Comparison of ENCODE assay signal across 18 mouse cellular contexts in genomic region chr9:65648730-65649129, GRCm38 (mm10).
"Had no signal": no experiment of that assay in that cellular context is flagged by ENCODE, and none has a peak within 500 bp of the region (broad histone marks: within the 10 kb centered on the region; RNA-seq: fewer than 3 reads in every experiment).

No protein-coding gene starts in this region.

- H3K27me3 ChIP-seq: liver, embryonic 13.5 days; midbrain, embryonic 12.5 days; midbrain, embryonic 15.5 days; neural tube, embryonic 12.5 days; neural tube, embryonic 15.5 days had no signal

- H3K4me3 ChIP-seq: left cerebral cortex, adult 2 months; liver, embryonic 13.5 days; midbrain, embryonic 12.5 days; midbrain, embryonic 15.5 days; neural tube, embryonic 12.5 days; neural tube, embryonic 15.5 days had no signal

- H3K9me3 ChIP-seq: liver, embryonic 13.5 days; midbrain, embryonic 12.5 days; midbrain, embryonic 15.5 days; neural tube, embryonic 12.5 days; neural tube, embryonic 15.5 days had no signal

- H3K36me3 ChIP-seq: liver, embryonic 13.5 days; midbrain, embryonic 12.5 days; midbrain, embryonic 15.5 days; neural tube, embryonic 12.5 days; neural tube, embryonic 15.5 days had no signal

- DNase-seq: kidney, adult 18-20 months; layer of hippocampus, postnatal 36 days; liver, embryonic 13.5 days; lung, adult 2 months; lung, postnatal 36 days; right cerebral cortex, adult 18-20 months; right cerebral cortex, postnatal 14 days; right cerebral cortex, postnatal 4 days; thymus, adult 18-20 months; thymus, postnatal 36 days had no signal

- ATAC-seq: lung, postnatal 0 days; midbrain, embryonic 15.5 days had no signal

- H3K27ac ChIP-seq: kidney, postnatal 0 days; left cerebral cortex, adult 2 months; liver, embryonic 13.5 days; midbrain, embryonic 12.5 days; midbrain, embryonic 15.5 days; neural tube, embryonic 12.5 days; neural tube, embryonic 15.5 days; stomach, postnatal 0 days had no signal

- H3K9ac ChIP-seq: liver, embryonic 13.5 days; midbrain, embryonic 12.5 days; midbrain, embryonic 15.5 days; neural tube, embryonic 12.5 days; neural tube, embryonic 15.5 days had no signal

- H3K4me2 ChIP-seq: liver, embryonic 13.5 days; midbrain, embryonic 12.5 days; midbrain, embryonic 15.5 days; neural tube, embryonic 12.5 days; neural tube, embryonic 15.5 days had no signal

- H3K4me1 ChIP-seq: midbrain, embryonic 12.5 days; midbrain, embryonic 15.5 days; neural tube, embryonic 12.5 days; neural tube, embryonic 15.5 days had no signal
